Mouse (Mus musculus): ENCODE results near the gene Capn8.

Gene Capn8

GRCm38 (mm10) chr1:182550761-182551160, 14.0 kb upstream of the Capn8 start:
- DNase-seq (ENCODE audit: low read depth, low spot score): no peak

DNA sequence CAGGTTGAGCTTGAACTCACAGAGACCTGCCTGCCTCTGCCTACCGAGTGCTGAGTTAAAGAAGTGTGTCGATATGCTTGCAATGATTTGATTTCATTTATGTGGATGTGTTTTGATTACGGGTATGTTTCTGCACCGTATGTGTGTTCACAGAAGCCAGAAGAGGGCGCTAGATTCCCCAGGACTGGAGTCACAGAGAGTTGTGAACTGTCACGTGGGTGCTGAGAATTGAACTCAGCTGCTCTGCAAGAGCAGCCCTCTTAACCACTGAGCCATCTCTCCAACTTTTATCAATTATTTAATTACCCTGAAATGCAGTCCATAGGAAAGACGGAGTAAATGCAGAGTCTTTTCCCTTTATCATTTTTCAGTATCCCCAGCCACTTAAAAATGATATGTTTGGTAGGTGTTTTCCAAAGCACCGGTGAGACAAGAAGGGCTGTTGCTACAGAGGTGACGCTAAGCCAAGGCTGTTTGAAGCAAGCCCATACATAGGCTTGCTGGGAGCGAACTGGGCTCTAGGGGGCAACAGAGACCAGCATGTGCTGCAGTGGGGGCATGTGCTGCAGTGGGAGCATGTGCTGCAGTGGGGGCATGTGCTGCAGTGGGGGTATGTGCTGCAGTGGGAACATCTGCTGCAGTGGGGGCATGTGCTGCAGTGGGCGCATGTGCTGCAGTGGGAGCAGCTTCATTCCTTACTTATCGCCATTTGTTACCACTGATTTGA, 11.0 kb upstream of the Capn8 start:
- DNase-seq (ENCODE audit: low read depth, low spot score): peak; percentile 46

DNA sequence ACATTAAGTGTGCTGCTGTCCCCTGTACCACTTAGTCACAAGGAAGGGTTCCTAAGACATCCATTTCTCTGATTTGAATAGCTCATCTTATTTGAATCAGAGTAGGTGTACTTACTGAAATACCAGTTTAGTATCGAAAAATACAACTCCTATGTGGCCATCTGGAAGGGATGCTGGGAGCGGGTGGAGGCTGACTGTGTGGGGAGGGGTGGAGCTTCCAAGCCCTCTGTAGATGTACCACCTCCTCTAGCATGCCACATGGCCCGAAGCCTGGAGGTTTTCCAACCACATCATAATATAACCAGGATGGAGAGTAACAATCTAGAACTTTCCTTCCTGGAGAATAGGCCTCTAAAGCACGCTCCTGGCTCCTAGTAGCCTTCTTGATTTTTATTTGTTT, 6.5 kb upstream of the Capn8 start:
- DNase-seq (ENCODE audit: low read depth, low spot score): peak; percentile 31

DNA sequence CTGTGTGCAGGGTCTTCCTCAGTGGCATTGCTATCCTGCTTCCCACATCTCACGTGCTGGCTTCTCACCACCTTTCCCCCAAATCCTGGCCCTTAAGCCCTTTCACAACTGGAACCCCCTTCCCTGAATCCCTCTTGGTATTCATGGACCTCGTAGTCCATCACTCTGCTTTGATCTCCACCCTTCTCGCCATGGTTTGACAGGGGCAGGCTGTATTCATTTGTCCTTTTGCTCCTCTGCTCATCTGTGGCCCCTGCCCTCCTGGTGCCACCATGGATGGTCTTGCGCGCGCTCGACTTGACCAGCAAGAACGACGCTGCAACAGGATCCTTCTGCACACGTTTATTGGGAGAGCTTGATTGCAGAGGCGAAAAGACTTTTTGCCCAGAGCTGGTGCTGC, 5.3 kb upstream of the Capn8 start:
- no peak for DNase-seq (ENCODE audit: low read depth, low spot score)

- DNase-seq (ENCODE audit: low read depth, low spot score): peak; percentile 88
These were observed 4.3 kb upstream of the Capn8 start for GRCm38 (mm10) chr1:182560390-182561098.

DNA sequence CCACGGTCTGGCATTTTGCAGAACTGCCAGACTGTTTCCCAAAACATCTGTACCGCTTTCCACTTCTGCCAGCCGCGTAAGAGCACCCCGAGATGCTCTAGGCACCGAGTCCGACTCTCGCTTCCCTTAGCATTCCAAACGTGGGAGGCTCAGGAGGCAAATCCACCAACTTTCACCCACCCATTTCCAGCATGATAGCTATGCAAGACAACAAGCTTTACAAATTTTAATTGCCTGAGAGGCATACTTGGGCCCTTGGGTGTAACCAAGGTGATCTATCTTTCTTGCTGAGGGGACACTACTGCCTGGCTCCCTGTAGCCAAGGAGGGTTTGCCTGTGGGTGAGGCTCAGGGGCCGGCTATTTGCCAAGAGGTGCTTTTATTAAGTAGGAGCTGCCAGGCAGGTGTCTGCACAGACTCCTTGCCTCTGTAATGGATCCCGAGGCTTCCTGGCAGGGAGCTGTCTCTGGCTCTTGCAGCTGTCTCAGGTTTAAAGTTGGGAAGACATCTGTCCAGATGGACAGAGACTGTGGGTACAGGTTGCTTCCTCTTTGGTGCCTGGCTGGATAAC, 2.8 kb upstream of the Capn8 start:
- DNase-seq (ENCODE audit: low read depth, low spot score): no peak

DNA sequence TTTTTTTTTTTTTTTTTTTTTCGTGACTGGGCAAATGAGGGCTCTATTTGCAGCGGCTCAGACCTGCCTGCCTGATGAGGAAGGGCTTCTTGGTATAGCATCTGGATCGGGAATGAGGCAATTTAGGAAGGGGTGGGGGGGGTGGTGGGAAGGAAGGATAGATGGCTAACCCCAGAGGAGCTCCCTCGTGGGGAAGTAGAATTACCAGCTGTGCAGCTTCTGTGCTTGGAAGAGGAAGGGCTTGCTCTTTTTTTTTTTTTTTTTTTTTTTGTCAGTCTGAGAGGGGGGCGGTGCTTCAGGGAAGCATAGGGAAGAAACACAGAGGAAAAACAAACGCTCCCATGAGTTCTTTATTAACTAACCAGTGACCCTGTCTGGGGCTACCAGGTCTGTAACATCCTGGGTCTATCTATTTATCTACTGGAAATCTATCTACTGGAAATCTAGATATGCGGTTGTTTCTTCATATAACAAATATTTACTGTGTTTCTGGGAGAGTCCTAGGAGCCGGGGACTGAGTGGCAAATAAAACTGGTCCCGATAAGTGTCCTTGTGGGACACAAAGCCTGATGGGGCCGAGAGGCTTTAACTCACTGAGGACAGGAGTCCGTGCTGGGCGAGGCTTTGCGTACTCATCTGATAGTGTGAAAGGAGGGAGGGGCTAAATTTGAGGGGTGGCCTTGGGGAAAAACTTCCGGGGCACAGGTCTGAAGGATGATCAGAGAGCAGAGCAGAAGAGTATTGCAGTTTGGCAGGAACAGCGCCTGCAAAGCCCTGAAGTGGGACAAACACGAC, 2.0 kb upstream of the Capn8 start:
- no peak for DNase-seq (ENCODE audit: low read depth, low spot score)

DNA sequence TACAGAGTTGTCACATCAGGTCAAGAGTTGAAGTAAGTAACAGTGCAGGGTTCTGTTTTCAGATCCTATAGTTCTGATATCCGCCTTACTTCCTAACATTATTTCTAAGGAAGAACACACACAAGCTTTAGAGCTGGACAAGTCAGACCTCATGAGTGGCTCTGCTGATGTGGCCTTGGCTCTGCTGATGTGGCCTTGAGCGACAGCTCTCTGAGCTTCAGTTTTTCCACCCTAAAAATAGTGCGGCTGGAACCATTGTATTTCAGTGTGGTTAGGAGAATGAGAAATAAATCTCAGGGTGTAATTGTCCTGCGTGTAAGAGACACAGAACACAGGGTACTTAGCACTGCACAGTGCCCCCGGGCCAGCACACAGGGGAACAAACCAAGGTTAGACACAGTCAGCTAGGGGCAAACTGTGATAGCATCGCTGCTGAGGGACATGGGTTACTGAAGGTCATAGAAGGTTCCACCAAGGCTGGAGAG, 586 bp downstream of the Capn8 start:
- DNase-seq (ENCODE audit: low read depth, low spot score): no peak

DNA sequence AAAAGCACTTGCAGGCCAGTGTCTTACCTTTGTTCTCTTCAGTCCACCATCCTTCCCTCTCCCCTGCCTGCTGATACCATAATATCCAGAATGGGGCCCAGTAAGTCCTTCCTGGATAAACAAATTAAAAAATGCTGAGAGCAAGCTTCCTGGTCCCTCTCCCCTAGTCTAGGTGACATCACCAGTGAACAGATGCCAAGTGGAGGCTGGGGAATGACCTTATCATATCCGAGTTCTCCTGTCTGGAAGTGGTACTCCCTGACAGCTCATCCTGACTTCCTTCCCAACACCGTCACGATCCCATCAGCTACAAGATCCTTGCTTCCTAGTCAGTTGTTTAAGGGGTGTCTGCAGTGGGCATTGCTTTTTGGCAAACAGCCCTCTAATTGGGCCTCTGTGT, 6.3 kb downstream of the Capn8 start:
- peak; percentile 24 for DNase-seq (ENCODE audit: low read depth, low spot score)

DNA sequence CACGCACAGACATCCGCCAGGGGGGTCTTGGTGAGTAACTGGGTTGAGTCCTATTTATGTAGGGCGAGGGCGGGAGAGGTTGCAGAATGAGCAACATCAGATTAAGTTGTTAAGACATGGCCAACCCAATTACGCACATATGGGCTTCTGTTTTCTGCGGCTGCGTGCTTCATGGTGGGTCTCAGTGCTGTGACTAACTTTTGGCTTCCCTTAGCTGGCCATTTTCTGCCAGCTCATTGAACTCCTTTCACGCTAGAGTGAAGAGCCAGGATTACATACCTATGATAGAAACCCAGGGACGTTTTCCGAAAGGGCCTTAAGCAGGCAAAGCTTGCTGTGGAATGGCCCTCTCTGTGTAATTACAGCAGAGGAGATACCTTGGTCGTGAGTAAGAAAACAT, 7.2 kb downstream of the Capn8 start:
- no peak for DNase-seq (ENCODE audit: low read depth, low spot score)

- DNase-seq (ENCODE audit: low read depth, low spot score): no peak
These were observed 9.3 kb downstream of the Capn8 start for GRCm38 (mm10) chr1:182573856-182574665.

GRCm38 (mm10) chr1:182574666-182575049, 9.9 kb downstream of the Capn8 start:
- no peak for DNase-seq (ENCODE audit: low read depth, low spot score)

DNA sequence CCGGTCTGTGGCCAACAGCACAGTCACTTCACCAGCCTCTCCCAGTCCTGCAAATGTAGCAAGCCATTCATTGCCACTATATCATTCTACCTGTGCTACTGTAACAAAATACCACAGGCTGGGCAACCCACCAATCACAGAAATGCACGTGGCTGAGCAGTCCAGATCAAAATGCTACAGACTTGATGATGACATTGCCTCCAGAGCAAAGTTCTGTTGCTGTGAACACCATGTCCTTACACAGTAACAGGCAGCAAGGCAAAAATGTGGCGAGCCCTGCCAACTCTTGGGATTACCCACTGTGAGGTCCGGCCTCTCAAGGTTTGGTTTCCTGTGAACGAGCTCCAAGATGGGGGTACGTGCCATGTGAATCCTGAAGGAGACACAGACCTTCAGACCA, 19.4 kb downstream of the Capn8 start:
- DNase-seq (ENCODE audit: low read depth, low spot score): no peak

- DNase-seq (ENCODE audit: low read depth, low spot score): no peak
These were observed 20.5 kb downstream of the Capn8 start for GRCm38 (mm10) chr1:182585162-182585840.

GRCm38 (mm10) chr1:182587706-182588105, 22.9 kb downstream of the Capn8 start:
- no peak for DNase-seq (ENCODE audit: low read depth, low spot score)

- no peak for DNase-seq (ENCODE audit: low read depth, low spot score)
These were observed 26.7 kb downstream of the Capn8 start for GRCm38 (mm10) chr1:182591491-182591890.

DNA sequence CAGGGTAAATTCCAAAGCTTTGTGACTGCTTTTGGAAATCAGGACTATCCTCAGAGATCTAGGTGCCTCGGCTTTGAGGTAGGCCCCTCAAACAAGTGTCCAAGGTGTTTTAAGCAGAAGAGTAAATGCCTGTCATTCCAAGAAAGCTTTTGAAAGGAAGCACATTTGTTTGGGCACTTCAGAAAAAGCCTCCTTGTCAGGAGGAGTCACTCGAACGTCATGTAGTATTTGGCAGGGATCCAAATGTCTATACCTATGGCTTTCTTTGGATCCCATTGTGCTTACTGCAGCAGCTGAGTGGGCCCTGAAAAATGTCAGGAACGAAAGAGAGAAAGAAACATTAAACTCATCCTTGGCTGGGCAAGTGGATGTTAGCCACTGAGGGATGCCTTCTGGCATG, 27.6 kb downstream of the Capn8 start:
- no peak for DNase-seq (ENCODE audit: low read depth, low spot score)

GRCm38 (mm10) chr1:182605330-182606150, 40.7 kb downstream of the Capn8 start:
- DNase-seq (ENCODE audit: low read depth, low spot score): no peak

- DNase-seq (ENCODE audit: low read depth, low spot score): no peak
These were observed 45.0 kb downstream of the Capn8 start for GRCm38 (mm10) chr1:182609701-182610335.

Data from 3T3-L1 (cell line).